Mouse (Mus musculus) liver, postnatal 0 days (tissue): ENCODE measurements at regions not wholly inside any gene's neighbourhood (a gene's known extent, or its start where the extent isn't known, plus 50 kb on each side); places are given as distances from the start of the nearest gene placed in this dataset.

Experiments used
- CTCF ChIP-seq: sonication (generic); IDR thresholded peaks from 2 replicates; pipeline ENCODE4 v1.5.1; 2016; ENCODE audit warnings: antibody characterized with exemption, low read depth
- EP300 ChIP-seq: IDR thresholded peaks from 2 replicates; pipeline ENCODE4 v1.6.1; 2016; ENCODE audit warnings: antibody characterized with exemption, low read depth, mild to moderate bottlenecking

DNA sequence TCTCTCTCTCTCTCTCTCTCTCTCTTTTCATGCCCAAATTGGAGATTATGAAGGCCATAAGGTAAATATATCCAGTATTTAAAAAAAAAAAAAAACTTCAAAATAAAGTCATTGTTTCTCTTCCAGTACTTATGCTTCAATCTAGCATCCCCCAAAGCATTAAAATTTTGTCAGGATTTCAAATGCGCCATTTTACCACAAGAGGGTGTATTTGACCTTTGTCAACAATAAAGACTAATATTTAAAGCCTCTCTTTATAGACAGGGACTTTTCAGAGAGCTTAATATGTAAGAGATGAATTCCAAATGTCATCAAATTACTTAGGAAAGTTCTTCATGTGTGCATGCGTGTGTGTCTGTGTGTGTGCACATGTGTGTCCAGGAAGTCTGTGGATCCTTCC, 87.2 kb downstream of the Pmp22 start:
- TF ChIP-seq CTCF (no peak), EP300 (no peak)
